Mouse (Mus musculus) T-cell, adult 2 months (primary cell): ENCODE data around the gene Ewsr1.

ENCODE experiments used
- DNase-seq: peaks from one replicate; pipeline ENCODE4 v3.0.0; 2022; ENCODE audit warnings: low spot score

Ewsr1 gene

GRCm38 (mm10) chr11:5098736-5099542, at the start of gene Ewsr1, which contains the start of gene Rhbdd3:
Gene Ewsr1, minus strand, starts transcription at chr11:5099266.
Gene Rhbdd3, plus strand, starts transcription at chr11:5098926.
- DNase-seq = peak; percentile 97

GRCm38 (mm10) chr11:5145600-5145999, 46.5 kb upstream of the Ewsr1 start:
- DNase-seq = no peak

- DNase-seq = no peak
Observed at GRCm38 (mm10) chr11:5141965-5142364, 42.9 kb upstream of the Ewsr1 start.

GRCm38 (mm10) chr11:5141252-5141651, 42.2 kb upstream of the Ewsr1 start:
- no peak for DNase-seq

GRCm38 (mm10) chr11:5140619-5141018, 41.6 kb upstream of the Ewsr1 start:
- DNase-seq = no peak

GRCm38 (mm10) chr11:5139372-5139771, 40.3 kb upstream of the Ewsr1 start:
- DNase-seq = no peak

- DNase-seq = no peak
Observed at GRCm38 (mm10) chr11:5138642-5139041, 39.6 kb upstream of the Ewsr1 start.

- no peak for DNase-seq
Observed at GRCm38 (mm10) chr11:5135914-5136313, 36.8 kb upstream of the Ewsr1 start.

- DNase-seq = no peak
Observed at GRCm38 (mm10) chr11:5132751-5133150, 33.7 kb upstream of the Ewsr1 start.

GRCm38 (mm10) chr11:5130111-5130665, 31.1 kb upstream of the Ewsr1 start:
- no peak for DNase-seq

- DNase-seq = no peak
Observed at GRCm38 (mm10) chr11:5129035-5129480, 30.0 kb upstream of the Ewsr1 start.

- no peak for DNase-seq
Observed at GRCm38 (mm10) chr11:5125713-5126112, 26.6 kb upstream of the Ewsr1 start.

GRCm38 (mm10) chr11:5114931-5115581, 16.0 kb upstream of the Ewsr1 start:
- peak; percentile 90 for DNase-seq

GRCm38 (mm10) chr11:5113645-5114044, 14.6 kb upstream of the Ewsr1 start:
- no peak for DNase-seq

- DNase-seq = no peak
Observed at GRCm38 (mm10) chr11:5109441-5109840, 10.4 kb upstream of the Ewsr1 start.

GRCm38 (mm10) chr11:5103986-5104509, 5.0 kb upstream of the Ewsr1 start:
- DNase-seq = no peak

- no peak for DNase-seq
Observed at GRCm38 (mm10) chr11:5102384-5102783, 3.3 kb upstream of the Ewsr1 start.

- DNase-seq = no peak
Observed at GRCm38 (mm10) chr11:5101641-5102040, 2.6 kb upstream of the Ewsr1 start.

GRCm38 (mm10) chr11:5100801-5101200, 1.7 kb upstream of the Ewsr1 start:
- no peak for DNase-seq

- no peak for DNase-seq
Observed at GRCm38 (mm10) chr11:5100283-5100682, 1.2 kb upstream of the Ewsr1 start.

- peak; percentile 56 for DNase-seq
Observed at GRCm38 (mm10) chr11:5099576-5100183, 614 bp upstream of the Ewsr1 start.

- DNase-seq = peak; percentile 21
Observed at GRCm38 (mm10) chr11:5098035-5098735, 881 bp downstream of the Ewsr1 start.
